Mouse (Mus musculus) myocyte (in vitro differentiated cells): ENCODE data around the gene Hist2h2bb.

ENCODE experiments used
- E2F4 ChIP-seq: IDR thresholded peaks from one replicate; pipeline ENCODE4 v1.6.1; 2011; ENCODE audit warnings: mild to moderate bottlenecking, control low read depth, moderate library complexity; ENCODE audit not compliant: insufficient read depth
- MAX ChIP-seq: IDR thresholded peaks from one replicate; pipeline ENCODE4 v1.6.1; 2011; ENCODE audit warnings: low read depth, mild to moderate bottlenecking, control low read depth
- USF1 ChIP-seq: IDR thresholded peaks from one replicate; pipeline ENCODE4 v1.6.1; 2011; ENCODE audit warnings: low read depth, mild to moderate bottlenecking, control low read depth, moderate library complexity

GRCm38 (mm10) chr3:96267541-96267940, 2.0 kb upstream of the Hist2h2bb start:
- TF ChIP-seq USF1 = no peak
- TF ChIP-seq MAX = no peak
- TF ChIP-seq E2F4 = no peak
